Mouse (Mus musculus) cerebellum, adult 8-10 months (tissue): ENCODE measurements around the gene Tmem150b.

Experiments used
- DNase-seq: peaks from one replicate; pipeline ENCODE4 v3.0.0; 2022

Tmem150b gene

GRCm38 (mm10) chr7:4659911-4660443 lies 65.1 kb downstream of the Tmem150b start:
- no peak for DNase-seq

- peak; percentile 95 for DNase-seq
Observed at GRCm38 (mm10) chr7:4658912-4659551, 66.0 kb downstream of the Tmem150b start, which contains the start of gene Ppp6r1. Ppp6r1 (minus strand) TSS chr7:4659019.

GRCm38 (mm10) chr7:4658128-4658907 lies 66.7 kb downstream of the Tmem150b start:
- DNase-seq: peak; percentile 39

GRCm38 (mm10) chr7:4657521-4658127 lies 67.4 kb downstream of the Tmem150b start:
- no peak for DNase-seq
